Comparison of ENCODE assay signal across 9 mouse cellular contexts in genomic region chr8:11279296-11279826, GRCm38 (mm10). TPM values are rescaled to one million over a fixed set of nuclear protein-coding genes. Genes with fewer than 3 reads are reported as not detected.
DNase-seq lines count a peak whose midpoint lies in the region; ATAC-seq and TF ChIP-seq lines count a peak whose summit lies in the region.
"Had no signal": no experiment of that assay in that cellular context is flagged by ENCODE, and none has a peak within 500 bp of the region (broad histone marks: within the 10 kb centered on the region; RNA-seq: fewer than 3 reads in every experiment).

No protein-coding gene starts in this region.

- no peak overlapping the region for H3K27ac ChIP-seq in neural tube, embryonic 11.5 days (ENCODE audit: low read depth, low read length)
- peak overlapping the region; percentile 78 for H3K27ac ChIP-seq in heart, adult 2 months
- H3K27ac ChIP-seq in kidney, embryonic 14.5 days (ENCODE audit: low read depth, low read length), result peak overlapping the region; percentile 62; the same call in 1 of the 2 replicates

- peak; percentile 86 for TF ChIP-seq EP300 in heart, adult 2 months (IDR thresholded peaks at IDR 0.05; ENCODE audit: insufficient read depth, low read depth, low read length)

- TF ChIP-seq POLR2A in heart, adult 2 months (IDR thresholded peaks at IDR 0.05; ENCODE audit: insufficient read depth, low read depth, low read length), result no peak

- no peak overlapping the region for H3K4me2 ChIP-seq in neural tube, embryonic 11.5 days (ENCODE audit: low read depth)
- H3K4me2 ChIP-seq in kidney, embryonic 14.5 days (replicated peaks; ENCODE audit: low read depth, low read length), result peak overlapping the region; percentile 12; the same call in 1 of the 2 replicates

- peak; percentile 43 for DNase-seq in neural tube, embryonic 11.5 days (ENCODE audit: low spot score)
- no peak for DNase-seq in neural tube, embryonic 10.5 days (ENCODE audit: extremely low spot score, low spot score)
- peak; percentile 57 to 76 for DNase-seq in heart, adult 2 months
- peak; percentile 69 for DNase-seq in lung, postnatal 10 days
- DNase-seq in layer of hippocampus, postnatal 10 days (ENCODE audit: low spot score in 2 of 2), result no peak
- no peak for DNase-seq in left cerebral cortex, postnatal 4 days
- no peak for DNase-seq in ovary, adult 18-20 months (ENCODE audit: low spot score)

- peaks cover 6% of the 10 kb centered on the region for H3K79me2 ChIP-seq in heart, adult 2 months (replicated peaks; ENCODE audit: control insufficient read depth, insufficient read depth, low read length)

- H3K36me3 ChIP-seq in neural tube, embryonic 11.5 days (ENCODE audit: control insufficient read depth, insufficient read depth, low read length), result no peaks in the 10 kb centered on the region
- H3K36me3 ChIP-seq in heart, adult 2 months (ENCODE audit: control insufficient read depth, insufficient read depth, low read length), result peaks cover 26% of the 10 kb centered on the region
- no peaks in the 10 kb centered on the region; the same call in 1 of the 2 replicates for H3K36me3 ChIP-seq in kidney, embryonic 14.5 days (ENCODE audit: control insufficient read depth, insufficient read depth, low read length)

- no peak overlapping the region for H3K4me3 ChIP-seq in neural tube, embryonic 11.5 days (ENCODE audit: low read depth, low read length)
- peak overlapping the region; percentile 28 for H3K4me3 ChIP-seq in heart, adult 2 months
- no peak overlapping the region for H3K4me3 ChIP-seq in kidney, embryonic 14.5 days (ENCODE audit: low read length)
- H3K4me3 ChIP-seq: megakaryocyte, embryonic 14.5 days had no signal

- intact Hi-C loops in heart, adult 2 months (cut with DNase I), result loop anchor here (2.0 kb wide), 3 partner anchors 17 to 29 kb away; no protein-coding TSS in a partner anchor
- intact Hi-C loops in left cerebral cortex, postnatal 4 days (cut with DNase I), result no loop called here

- no peaks in the 10 kb centered on the region for H3K27me3 ChIP-seq in neural tube, embryonic 11.5 days (ENCODE audit: control insufficient read depth, insufficient read depth, low read length)
- H3K27me3 ChIP-seq in heart, adult 2 months (ENCODE audit: control insufficient read depth, insufficient read depth, low read length), result no peaks in the 10 kb centered on the region
- no peaks in the 10 kb centered on the region for H3K27me3 ChIP-seq in kidney, embryonic 14.5 days (ENCODE audit: control insufficient read depth, insufficient read depth, low read length)

- no peak for ATAC-seq in neural tube, embryonic 11.5 days (ENCODE audit: insufficient read depth, low FRiP score, low TSS enrichment)
- peak; percentile 51; the same call in 1 of the 2 replicates for ATAC-seq in kidney, embryonic 14.5 days (ENCODE audit: low FRiP score, low TSS enrichment)

- H3K9me3 ChIP-seq in neural tube, embryonic 11.5 days (ENCODE audit: control insufficient read depth, low read length), result no peaks in the 10 kb centered on the region
- H3K9me3 ChIP-seq in kidney, embryonic 14.5 days (ENCODE audit: control insufficient read depth, low read length), result no peaks in the 10 kb centered on the region

- TF ChIP-seq CTCF in heart, adult 2 months (IDR thresholded peaks at IDR 0.05), result peak; percentile 40

- H3K4me1 ChIP-seq in neural tube, embryonic 11.5 days (ENCODE audit: control insufficient read depth, insufficient read depth, low read length), result 0 out of 2 replicates have a peak, but pooled peaks cover 2% of the 10 kb centered on the region
- peaks cover 62% of the 10 kb centered on the region for H3K4me1 ChIP-seq in heart, adult 2 months (ENCODE audit: control insufficient read depth, insufficient read depth, low read length)
- peaks cover 58% of the 10 kb centered on the region for H3K4me1 ChIP-seq in kidney, embryonic 14.5 days (ENCODE audit: control insufficient read depth, insufficient read depth, low read length)

- H3K9ac ChIP-seq in neural tube, embryonic 11.5 days (ENCODE audit: low read length), result no peak overlapping the region
- H3K9ac ChIP-seq in heart, adult 2 months (ENCODE audit: low read depth, low read length), result no peak overlapping the region
- 0 out of 2 replicates have a peak overlapping the region, but pooled peaks have one; percentile 12 for H3K9ac ChIP-seq in kidney, embryonic 14.5 days (ENCODE audit: low read depth, low read length)

- WGBS in neural tube, embryonic 11.5 days, result 69% methylated on average over 20 of the region's 20 CpGs
- 24% methylated on average over 20 of the region's 20 CpGs for WGBS in heart, adult 2 months
- WGBS in kidney, embryonic 14.5 days, result 56% methylated on average over 20 of the region's 20 CpGs

RNA-seq across cellular contexts. Expression of gene Col4a2, which starts 33.2 kb away (rescaled TPM):
- polyA plus RNA-seq in neural tube, embryonic 11.5 days (2014; fragmentation: Nextera tagmentation; extraction: Ambion mirVana), result 34.9 and 36.2 TPM in 2 replicates
- 100 to 1,000 TPM; 139 to 172 TPM for total RNA-seq in heart, adult 2 months (2021)
- 104 and 139 TPM in 2 replicates for polyA plus RNA-seq in heart, adult 2 months (2012; rRNA removed)
- 45.1 and 82.2 TPM in 2 replicates for polyA plus RNA-seq in kidney, embryonic 14.5 days (2014; fragmentation: Nextera tagmentation; extraction: Ambion mirVana)
- 10 to 100 TPM; 86.4 to 93.6 TPM for total RNA-seq in layer of hippocampus, postnatal 10 days (2021)
- total RNA-seq in left cerebral cortex, postnatal 4 days (2021), result 10 to 100 TPM; 97.2 to 98.2 TPM

RNA-seq across cellular contexts. Expression of gene Col4a1, which starts 33.3 kb away (rescaled TPM):
- 125 and 130 TPM in 2 replicates for polyA plus RNA-seq in neural tube, embryonic 11.5 days (2014; fragmentation: Nextera tagmentation; extraction: Ambion mirVana)
- total RNA-seq in heart, adult 2 months (2021), result 100 to 1,000 TPM; 221 to 311 TPM
- 258 and 384 TPM in 2 replicates for polyA plus RNA-seq in heart, adult 2 months (2012; rRNA removed)
- 169 and 322 TPM in 2 replicates for polyA plus RNA-seq in kidney, embryonic 14.5 days (2014; fragmentation: Nextera tagmentation; extraction: Ambion mirVana)
- total RNA-seq in layer of hippocampus, postnatal 10 days (2021), result 100 to 1,000 TPM; 125 to 139 TPM
- total RNA-seq in left cerebral cortex, postnatal 4 days (2021), result 100 to 1,000 TPM; 142 TPM

Comparison
In these comparisons a context has a peak if more than half of its experiments do, and no peak if none do; other contexts are left out.
1. DNase-seq: peak in neural tube, embryonic 11.5 days (single experiment), heart, adult 2 months (2 of 2) and lung, postnatal 10 days (single experiment); none in neural tube, embryonic 10.5 days (single experiment), layer of hippocampus, postnatal 10 days (0 of 2), left cerebral cortex, postnatal 4 days (single experiment) and ovary, adult 18-20 months (single experiment).